Mouse (Mus musculus): ENCODE measurements around the gene Znrf3.
A peak's percentile ranks its signal among the peaks of the same experiment; 100 is the strongest.

The Znrf3 gene

DNA sequence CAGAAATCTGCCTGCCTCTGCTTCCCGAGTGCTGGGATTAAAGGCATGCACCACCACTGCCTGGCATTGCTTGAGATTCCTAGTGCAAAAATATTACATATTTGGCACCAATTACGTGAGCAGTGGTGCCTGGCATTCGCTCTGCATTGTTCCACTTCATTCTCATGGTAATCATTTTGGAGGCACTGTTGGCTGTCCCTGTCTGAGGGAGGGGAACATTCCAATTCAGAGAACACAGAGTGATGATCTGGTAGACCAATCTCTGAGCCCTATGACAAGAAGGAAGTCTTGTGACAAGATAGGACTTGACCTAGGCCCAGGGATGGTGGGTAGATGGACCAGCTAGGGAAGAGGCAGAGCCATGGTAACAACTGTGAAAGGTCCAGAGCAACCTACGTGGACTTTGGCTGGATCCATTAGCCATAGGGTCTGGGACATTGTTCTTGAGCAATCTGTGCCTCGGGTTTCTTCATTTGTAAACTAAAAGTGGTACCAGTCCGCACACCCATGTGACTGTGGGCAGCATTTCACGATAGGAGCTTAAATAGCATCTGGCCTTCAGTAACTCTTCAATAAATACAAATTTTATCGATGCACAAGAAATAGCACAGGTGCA lies 174.7 kb downstream of the Znrf3 start:
- no peak for DNase-seq (ENCODE audit: low spot score)

DNA sequence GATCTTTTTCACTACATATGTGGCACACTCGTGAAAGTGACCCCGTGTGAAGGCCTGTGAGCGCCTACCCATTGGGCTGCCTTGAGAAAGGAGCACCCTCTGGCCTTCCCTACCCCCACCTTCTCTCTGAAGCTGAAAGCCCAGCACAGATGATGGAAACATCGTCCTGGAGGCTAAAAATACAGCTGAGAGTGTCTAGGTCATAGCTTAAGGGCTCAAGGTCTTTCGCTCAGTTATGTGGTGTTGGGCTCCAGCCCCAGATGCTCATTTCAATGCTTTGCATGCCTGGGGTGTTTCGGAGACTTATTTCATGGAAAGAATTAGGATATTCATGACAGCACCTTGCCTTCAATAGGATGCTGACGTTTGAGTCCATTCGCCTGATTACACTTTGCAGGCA lies 178.9 kb downstream of the Znrf3 start:
- no peak for DNase-seq (ENCODE audit: low spot score)

- no peak for DNase-seq (ENCODE audit: low spot score)
Measured at GRCm38 (mm10) chr11:5263078-5263730, 181.4 kb downstream of the Znrf3 start.

- DNase-seq (ENCODE audit: low spot score), result peak; percentile 97
Measured at GRCm38 (mm10) chr11:5261508-5262392, 182.9 kb downstream of the Znrf3 start, which contains the start of gene Kremen1. Gene Kremen1, minus strand, starts transcription at chr11:5261558.

GRCm38 (mm10) chr11:5260942-5261459 lies 183.6 kb downstream of the Znrf3 start:
- peak; percentile 67 for DNase-seq (ENCODE audit: low spot score)

- no peak for DNase-seq (ENCODE audit: low spot score)
Measured at GRCm38 (mm10) chr11:5259944-5260598, 184.6 kb downstream of the Znrf3 start.

DNA sequence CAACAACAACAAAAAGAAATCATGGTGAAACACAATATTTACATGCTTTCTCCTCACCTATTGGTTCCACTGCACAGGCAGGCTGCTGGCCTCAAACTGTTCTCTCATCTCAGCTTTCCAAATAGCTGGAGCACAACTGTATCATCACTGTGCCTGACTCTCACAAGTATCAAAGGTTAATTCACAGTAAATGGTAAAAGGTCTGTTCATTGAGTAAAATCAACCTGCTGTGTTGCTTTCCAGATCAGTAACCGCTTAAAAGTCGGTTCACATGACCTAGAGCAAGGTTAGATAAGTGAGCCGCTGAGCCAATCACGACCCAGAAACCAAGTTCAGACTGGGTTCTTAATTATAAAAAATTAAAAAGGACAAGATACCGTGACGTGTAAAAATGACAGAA lies 186.6 kb downstream of the Znrf3 start:
- DNase-seq (ENCODE audit: low spot score), result no peak

DNA sequence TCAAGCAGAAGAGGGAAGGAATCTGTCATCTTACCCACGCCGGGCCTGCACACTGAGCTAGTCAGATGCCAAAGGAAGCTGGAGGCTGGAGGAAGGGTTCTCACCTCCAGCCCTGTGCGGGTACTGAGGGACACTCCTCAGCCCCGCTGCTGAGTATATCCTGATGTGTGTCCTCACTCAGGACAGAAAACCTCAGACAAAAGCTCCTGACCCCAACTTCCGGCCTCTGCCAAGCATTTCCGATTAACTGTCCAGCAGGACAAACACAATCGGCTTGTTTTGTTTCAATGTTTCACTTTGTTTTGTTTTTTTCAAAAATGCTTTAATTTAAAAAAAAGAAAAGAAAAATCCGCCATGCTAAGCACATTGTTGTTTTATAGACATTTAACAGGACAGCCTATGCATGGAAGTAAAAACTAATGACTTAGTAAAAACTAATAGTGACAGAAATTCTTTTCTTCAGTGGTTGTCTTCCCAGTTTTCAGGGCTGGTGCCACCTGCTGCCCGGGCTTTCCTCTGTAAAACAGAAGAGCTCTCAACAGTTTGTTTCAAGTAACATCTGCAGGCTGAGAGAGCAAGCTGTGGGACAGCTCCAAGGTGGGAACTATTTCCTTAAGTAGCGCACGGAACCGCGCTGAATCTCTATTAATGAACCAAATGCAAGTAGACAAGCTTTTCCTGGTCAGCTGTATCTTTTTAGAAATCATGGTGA lies 187.3 kb downstream of the Znrf3 start:
- DNase-seq (ENCODE audit: low spot score), result no peak

DNA sequence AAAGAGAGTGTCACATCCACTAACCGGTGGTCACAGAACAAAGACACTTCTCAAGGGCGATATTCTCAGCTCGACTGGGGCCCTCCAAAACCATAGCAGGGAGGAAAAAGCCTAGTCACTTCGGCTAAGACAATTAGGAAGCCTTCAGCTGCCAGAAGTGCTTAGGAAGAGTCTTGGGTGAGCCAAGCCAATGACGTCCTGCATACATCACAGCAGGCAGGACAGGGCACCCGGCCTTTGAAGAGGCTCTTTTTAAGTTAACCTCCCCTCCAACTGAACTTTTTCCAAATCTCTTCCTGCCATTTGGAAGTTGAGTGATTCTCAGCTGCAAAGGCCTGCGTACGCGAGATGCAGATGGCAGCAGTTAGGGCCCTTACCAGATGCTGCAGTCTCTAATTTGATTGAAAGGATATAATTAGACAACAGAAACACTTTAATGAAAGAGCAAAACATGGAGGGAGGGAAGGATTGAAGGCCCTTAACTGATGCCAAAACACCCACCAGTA lies 189.1 kb downstream of the Znrf3 start:
- no peak for DNase-seq (ENCODE audit: low spot score)

- DNase-seq (ENCODE audit: low spot score), result no peak
Measured at GRCm38 (mm10) chr11:5254016-5254415, 190.6 kb downstream of the Znrf3 start.

DNA sequence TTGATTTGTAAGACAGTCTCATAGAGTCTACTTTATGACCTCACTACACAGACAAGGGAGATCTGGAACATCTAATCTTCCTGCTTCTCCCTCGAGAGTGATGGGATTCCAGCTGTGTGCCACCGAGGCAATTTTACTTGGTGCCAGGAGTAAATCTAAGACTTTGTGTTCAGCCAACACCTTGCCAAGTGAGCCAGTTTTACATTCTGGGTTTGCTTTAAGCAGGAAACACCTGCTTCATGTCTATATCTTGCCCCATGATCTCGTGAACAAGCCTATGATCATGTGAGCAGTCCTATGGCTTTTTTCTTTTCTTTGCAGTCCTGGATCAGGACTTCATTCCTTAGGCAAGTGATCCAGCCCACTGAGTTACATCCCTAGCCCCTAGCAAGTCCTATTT lies 191.1 kb downstream of the Znrf3 start:
- DNase-seq (ENCODE audit: low spot score), result no peak

DNA sequence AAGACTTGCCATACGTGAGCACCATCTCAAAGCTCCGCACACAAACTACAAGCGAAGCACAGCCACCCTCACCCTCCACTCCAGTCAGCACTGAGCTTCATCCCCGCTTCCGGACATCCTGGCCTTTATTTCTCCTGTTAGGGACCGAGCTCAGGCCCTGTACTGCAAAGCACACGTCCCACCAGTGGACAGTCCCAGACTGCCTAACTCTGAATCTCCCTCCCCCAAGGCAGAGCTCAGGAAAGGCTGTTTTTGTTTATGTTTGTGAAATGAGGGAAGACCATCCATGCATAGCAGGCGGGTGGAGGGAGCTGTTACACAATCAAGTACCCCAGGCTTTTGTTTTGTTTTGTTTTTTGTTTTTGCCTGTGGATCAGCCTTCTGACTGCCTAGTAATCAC lies 191.9 kb downstream of the Znrf3 start:
- no peak for DNase-seq (ENCODE audit: low spot score)

- DNase-seq (ENCODE audit: low spot score), result no peak
Measured at GRCm38 (mm10) chr11:5251112-5251511, 193.5 kb downstream of the Znrf3 start.

DNA sequence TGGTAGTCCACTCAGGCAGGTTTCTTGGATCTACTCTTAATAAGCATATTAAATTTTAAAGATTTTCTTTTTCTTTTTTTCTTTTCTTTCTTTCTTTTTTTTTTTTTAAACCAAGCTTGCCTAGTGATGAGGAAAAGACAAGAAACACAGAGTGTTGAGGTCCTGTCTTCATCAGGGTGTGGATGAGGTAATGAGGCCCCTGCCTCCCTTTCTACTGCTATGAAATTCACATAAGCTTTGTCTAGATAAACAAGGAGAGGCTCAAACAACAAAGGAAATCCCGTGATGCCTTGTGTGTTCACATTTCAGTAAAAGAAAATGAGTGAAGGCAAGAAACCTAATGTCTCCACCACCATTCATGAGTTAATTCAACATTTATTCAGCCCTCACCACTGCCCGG lies 196.4 kb downstream of the Znrf3 start:
- no peak for DNase-seq (ENCODE audit: low spot score)

DNA sequence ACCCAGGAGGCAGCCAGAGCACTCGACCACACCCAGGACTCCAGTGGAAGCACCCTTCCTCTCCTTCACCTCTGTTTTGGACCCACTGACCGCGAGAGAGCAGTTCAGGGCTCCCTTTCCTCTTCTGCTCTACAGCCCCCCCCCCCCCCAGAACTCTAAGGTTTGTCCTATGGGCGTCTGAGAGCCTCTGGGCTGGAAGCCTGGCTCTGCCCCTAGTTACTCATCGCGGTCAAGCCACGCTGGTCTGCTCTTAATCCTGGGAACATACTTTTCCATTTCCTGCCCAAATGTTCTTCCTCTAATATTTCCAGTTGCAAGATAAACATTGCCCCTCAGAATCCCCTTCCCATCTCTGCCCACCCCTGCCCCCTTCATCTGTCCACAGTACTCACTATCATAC lies 199.2 kb downstream of the Znrf3 start:
- no peak for DNase-seq (ENCODE audit: low spot score)

DNA sequence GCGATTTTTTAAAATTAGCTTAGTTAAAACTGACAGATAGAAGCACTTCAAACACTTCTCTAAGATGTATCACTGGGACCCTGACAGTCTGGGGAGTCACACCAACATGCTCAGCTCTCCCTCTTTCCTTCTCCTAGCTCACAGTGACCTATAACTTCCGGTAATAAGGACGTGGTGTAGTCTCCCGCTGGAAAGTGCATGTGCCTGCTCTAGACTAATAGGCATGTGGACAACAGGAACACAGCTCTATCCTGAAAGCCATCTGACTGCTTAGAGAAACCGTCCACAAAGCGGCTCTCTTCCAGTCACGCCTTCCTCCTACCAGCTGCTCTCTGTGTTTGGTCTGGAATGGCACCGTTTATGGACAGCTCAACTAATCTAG lies 199.9 kb downstream of the Znrf3 start:
- DNase-seq (ENCODE audit: low spot score), result no peak

DNA sequence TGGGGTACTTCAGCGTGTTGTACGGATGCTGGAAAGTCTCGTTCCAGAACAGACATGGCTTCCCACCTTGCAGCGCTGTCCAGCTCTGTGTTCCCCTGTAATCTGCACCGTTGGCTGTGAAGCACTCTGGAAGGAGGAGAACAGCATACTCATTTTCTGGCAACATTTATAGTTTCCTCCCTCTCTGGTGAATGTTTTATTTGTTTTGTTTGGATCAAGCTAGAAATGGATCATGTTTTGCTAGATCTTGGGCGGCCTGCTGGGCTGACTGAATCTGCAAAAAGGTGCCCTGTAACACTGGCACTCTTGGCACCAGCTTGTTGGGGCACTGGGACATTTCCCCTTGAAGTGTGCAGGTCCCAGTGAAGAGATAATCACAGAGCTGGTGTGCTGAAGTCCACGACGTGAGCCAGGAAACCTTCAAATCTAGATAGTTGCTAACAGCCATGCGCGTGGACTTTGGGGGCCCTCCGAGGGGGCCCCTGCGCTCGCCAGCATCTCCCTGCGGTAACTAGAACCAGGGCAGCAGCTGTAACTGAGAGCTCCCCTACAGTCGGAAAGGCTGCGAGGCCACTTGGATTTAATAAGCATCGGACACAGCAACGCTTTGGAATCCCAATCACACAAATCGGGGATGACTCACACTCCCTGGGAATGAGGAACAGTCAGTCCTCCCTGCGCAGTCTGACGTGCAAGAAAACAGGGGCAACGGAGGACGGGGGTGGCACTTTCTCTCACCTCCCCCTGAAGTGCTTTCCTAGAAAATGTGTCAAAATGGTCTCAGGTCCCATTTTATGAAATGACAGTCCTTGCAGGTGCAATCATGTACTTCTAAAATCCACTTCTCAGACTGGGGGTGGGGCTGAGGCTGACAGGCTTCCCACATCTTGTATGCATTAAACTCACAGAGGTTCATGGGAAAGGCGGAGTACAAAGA lies 200.6 kb downstream of the Znrf3 start:
- DNase-seq (ENCODE audit: low spot score), result peak; percentile 57

DNA sequence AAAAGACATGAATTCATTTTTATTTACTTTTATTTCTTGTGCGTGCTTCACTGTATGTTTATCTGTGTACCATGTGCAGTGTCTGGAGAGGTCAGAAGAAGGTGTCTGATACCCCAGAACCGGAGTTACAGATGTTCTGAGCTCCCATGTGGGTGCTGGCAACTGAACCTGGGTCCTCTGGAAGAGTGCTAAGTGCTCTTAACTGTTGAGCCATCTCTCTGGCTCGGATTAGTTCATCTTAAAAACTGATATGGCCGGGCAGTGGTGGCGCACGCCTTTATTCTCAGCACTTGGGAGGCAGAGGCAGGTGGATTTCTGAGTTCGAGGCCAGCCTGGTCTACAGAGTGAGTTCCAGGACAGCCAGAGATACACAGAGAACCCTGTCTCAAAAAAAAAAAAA lies 201.4 kb downstream of the Znrf3 start:
- no peak for DNase-seq (ENCODE audit: low spot score)

- no peak for DNase-seq (ENCODE audit: low spot score)
Measured at GRCm38 (mm10) chr11:5242158-5242557, 202.5 kb downstream of the Znrf3 start.

Measured in testis, postnatal 10 days (tissue).